Mouse (Mus musculus) liver, embryonic 14.5 days (tissue): Measurements from ENCODE around the gene Psip1. TPM values are rescaled to one million over a fixed set of nuclear protein-coding genes. Genes with fewer than 3 reads are reported as not detected.
A peak's percentile ranks its signal among the peaks of the same experiment; 100 is the strongest.

Experiments used
- ATAC-seq: fragments of 200-750 bp; cut with Nextera tagmentation; 2 replicates; pipeline ENCODE4 v1.8.0; 2017; ENCODE audit warnings: moderate number of reproducible peaks, mild to moderate bottlenecking, moderate library complexity; ENCODE audit not compliant: insufficient read depth
- DNase-seq, 3 experiments: peaks; one replicate each; pipeline ENCODE4 v3.0.0-alpha.2; 2012 to 2013; ENCODE audit warnings: low read depth in 3 of 3, low spot score in 3 of 3
- H3K27ac ChIP-seq: fragments of 300-500 bp; sonication (generic); 2 replicates; pipeline ENCODE4 v1.5.1; 2014; ENCODE audit warnings: moderate library complexity, mild to moderate bottlenecking, control low read depth, inconsistent platforms
- H3K27me3 ChIP-seq: fragments of 300-500 bp; sonication (generic); 2 replicates; pipeline ENCODE4 v1.6.1; 2014; ENCODE audit warnings: mild to moderate bottlenecking, low read length, moderate library complexity; ENCODE audit not compliant: control insufficient read depth, insufficient read depth
- H3K36me3 ChIP-seq: fragments of 300-500 bp; sonication (generic); replicated peaks from 2 replicates; pipeline ENCODE4 v1.6.1; 2014; ENCODE audit warnings: low read depth; ENCODE audit not compliant: control insufficient read depth, insufficient read depth
- H3K4me1 ChIP-seq, 2 experiments: fragments of 200-500 bp in 1 of 2; fragments of 300-500 bp in 1 of 2; sonication (generic) in 1 of 2; replicated peaks; 2 replicates each; pipeline ENCODE4 v1.6.1; 2012 to 2014; ENCODE audit warnings: antibody characterized with exemption in 1 of 2, inconsistent platforms in 1 of 2, low read length in 1 of 2; ENCODE audit not compliant: control insufficient read depth in 2 of 2, insufficient read depth in 2 of 2
- H3K4me2 ChIP-seq: fragments of 300-500 bp; sonication (generic); 2 replicates; pipeline ENCODE4 v1.6.1; 2014; ENCODE audit warnings: low read depth, mild to moderate bottlenecking, control low read depth, moderate library complexity
- H3K4me3 ChIP-seq, 2 experiments: fragments of 200-500 bp in 1 of 2; fragments of 300-500 bp in 1 of 2; sonication (generic) in 1 of 2; 2 replicates each; pipeline ENCODE4 v1.5.1; 2012 to 2014; ENCODE audit warnings: low read depth in 2 of 2, low read length in 2 of 2, mild to moderate bottlenecking in 2 of 2, control low read depth in 1 of 2, inconsistent platforms in 1 of 2, moderate library complexity in 1 of 2; ENCODE audit not compliant: insufficient read depth in 1 of 2
- H3K9ac ChIP-seq: fragments of 300-500 bp; sonication (generic); replicated peaks from 2 replicates; pipeline ENCODE4 v1.6.1; 2014; ENCODE audit warnings: mild to moderate bottlenecking, control low read depth, moderate library complexity
- H3K9me3 ChIP-seq: fragments of 300-500 bp; sonication (generic); 2 replicates; pipeline ENCODE4 v1.6.1; 2016; ENCODE audit warnings: low read length, mixed read lengths; ENCODE audit not compliant: control insufficient read depth
- CTCF ChIP-seq: IDR thresholded peaks from 2 replicates; pipeline ENCODE4 v1.5.1; 2016; ENCODE audit warnings: antibody characterized with exemption, low read depth, control low read depth
- EP300 ChIP-seq: IDR thresholded peaks from 2 replicates; pipeline ENCODE4 v1.6.1; 2016; ENCODE audit warnings: antibody characterized with exemption, low read depth
- WGBS: fragments of 180-500 bp; shearing (Covaris S2); extraction: QIAGEN DNeasy Blood & Tissue Kit; methylation state at CpG from one replicate; pipeline ENCODE4 v1.1.7; 2014; ENCODE audit not compliant: insufficient replicate concordance; 5-methylcytosine and 5-hydroxymethylcytosine counted together
- polyA plus RNA-seq, 2 experiments: library from polyadenylated mRNA; depleted of rRNA in 1 of 2; stranded (reverse) in 1 of 2; unstranded in 1 of 2; fragments of >200 nt; fragmentation: Nextera tagmentation in 1 of 2; extraction: Ambion mirVana in 1 of 2; gene quantifications; 2 replicates each; pipeline versions ENCODE4 v1.2.1 to v1.2.3; 2012 to 2014

The Psip1 gene
- polyA plus RNA-seq, 2 experiments = 41.4 to 54.7 TPM

DNA sequence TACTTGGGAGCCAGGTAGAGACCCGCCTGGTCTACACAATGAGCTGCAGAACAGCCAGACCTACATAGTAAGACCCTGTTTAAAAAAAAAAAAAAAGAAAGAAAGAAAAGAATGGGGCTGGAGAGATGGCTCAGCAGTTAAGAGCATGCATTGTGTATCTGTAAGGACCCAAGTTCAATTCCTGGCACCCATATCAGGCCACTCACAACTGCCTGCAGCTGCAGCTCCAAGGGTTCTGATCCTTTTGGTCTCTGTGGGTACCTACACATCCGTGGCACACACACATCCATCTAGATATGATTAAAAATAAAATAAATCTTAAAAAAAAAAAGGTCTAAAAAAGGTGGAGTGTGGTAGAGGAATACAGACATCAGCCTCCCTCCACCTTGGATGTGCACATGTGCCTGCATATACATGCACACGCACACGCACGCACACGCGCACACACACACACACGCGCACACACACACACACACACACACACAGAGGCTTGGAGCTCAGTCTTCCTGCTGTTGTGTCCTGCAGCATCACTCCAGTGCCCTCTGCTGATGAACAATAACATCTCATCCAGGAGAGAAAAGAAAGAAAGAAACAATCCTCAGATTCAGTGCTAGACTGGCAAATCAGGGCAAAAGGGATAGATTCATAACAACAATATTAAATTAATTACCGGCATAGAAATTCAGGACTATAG, 28.9 kb upstream of the Psip1 start:
- no peak overlapping the region for H3K4me2 ChIP-seq
- WGBS = 78% methylated on average over 10 of the region's 10 CpGs
- ATAC-seq (no peak), DNase-seq (no peak)
- no peaks in the 10 kb centered on the region for H3K27me3 ChIP-seq
- TF ChIP-seq EP300 = no peak
- TF ChIP-seq CTCF = peak; percentile 51
- no peak overlapping the region for H3K4me3 ChIP-seq
- no peaks in the 10 kb centered on the region for H3K36me3 ChIP-seq
- no peaks in the 10 kb centered on the region for H3K4me1 ChIP-seq
- H3K9me3 ChIP-seq = no peaks in the 10 kb centered on the region
- no peak overlapping the region for H3K27ac ChIP-seq
- H3K9ac ChIP-seq = no peak overlapping the region

DNA sequence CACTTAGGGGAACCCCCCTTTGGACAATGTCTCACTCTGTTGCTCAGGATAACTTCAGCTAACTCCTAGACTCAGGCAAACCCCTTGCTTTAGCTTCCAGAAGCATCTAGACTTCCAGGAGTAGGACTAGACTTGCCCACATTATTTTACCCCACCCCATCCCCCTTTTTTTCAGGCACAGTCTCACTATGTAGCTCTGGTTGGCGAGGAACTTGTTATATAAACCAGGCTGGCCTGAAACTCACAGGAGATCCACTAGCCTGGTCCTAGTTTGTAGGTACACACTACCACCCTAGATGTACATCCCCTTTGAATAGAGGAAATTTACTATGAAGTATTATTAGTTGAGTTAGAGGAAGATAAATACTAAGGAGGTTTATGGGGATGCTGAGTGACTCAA, 27.9 kb upstream of the Psip1 start:
- H3K4me3 ChIP-seq = no peak overlapping the region
- no peak overlapping the region for H3K4me2 ChIP-seq
- H3K27me3 ChIP-seq = no peaks in the 10 kb centered on the region
- H3K27ac ChIP-seq = no peak overlapping the region
- TF ChIP-seq CTCF = no peak
- no peak for TF ChIP-seq EP300
- WGBS = 58% methylated on average over 1 of the region's 1 CpGs
- no peaks in the 10 kb centered on the region for H3K36me3 ChIP-seq
- H3K9me3 ChIP-seq = no peaks in the 10 kb centered on the region
- no peak for DNase-seq
- H3K4me1 ChIP-seq = no peaks in the 10 kb centered on the region
- no peak overlapping the region for H3K9ac ChIP-seq
- no peak for ATAC-seq

DNA sequence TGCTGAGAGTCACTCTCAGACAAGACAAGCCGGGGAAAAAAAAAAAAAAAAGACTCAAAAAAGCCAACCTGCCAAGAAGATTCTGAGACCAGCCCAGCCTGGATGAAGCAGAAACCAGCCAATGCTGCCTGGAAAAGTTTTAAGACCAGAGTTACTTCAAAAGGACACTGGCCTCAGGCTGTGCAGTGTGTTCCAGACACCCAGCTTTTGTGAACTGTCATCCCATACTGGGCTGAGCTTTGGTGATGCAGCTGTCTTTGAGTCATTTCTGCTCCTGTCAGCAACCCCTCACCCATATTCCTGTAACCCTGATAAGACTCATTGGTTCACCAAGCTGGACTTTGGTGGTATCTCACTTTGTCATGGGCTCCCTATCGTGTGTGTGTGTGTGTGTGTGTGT, 26.4 kb upstream of the Psip1 start:
- Histone ChIP-seq H3K36me3 (no peaks in the 10 kb centered on the region), H3K9me3 (no peaks in the 10 kb centered on the region), H3K9ac (no peak overlapping the region), H3K27me3 (no peaks in the 10 kb centered on the region), H3K4me3 (no peak overlapping the region), H3K4me1 (no peaks in the 10 kb centered on the region), H3K27ac (no peak overlapping the region), H3K4me2 (no peak overlapping the region)
- ATAC-seq = no peak
- WGBS = 29% methylated on average over 2 of the region's 2 CpGs
- TF ChIP-seq CTCF (no peak), EP300 (no peak)
- DNase-seq = no peak

DNA sequence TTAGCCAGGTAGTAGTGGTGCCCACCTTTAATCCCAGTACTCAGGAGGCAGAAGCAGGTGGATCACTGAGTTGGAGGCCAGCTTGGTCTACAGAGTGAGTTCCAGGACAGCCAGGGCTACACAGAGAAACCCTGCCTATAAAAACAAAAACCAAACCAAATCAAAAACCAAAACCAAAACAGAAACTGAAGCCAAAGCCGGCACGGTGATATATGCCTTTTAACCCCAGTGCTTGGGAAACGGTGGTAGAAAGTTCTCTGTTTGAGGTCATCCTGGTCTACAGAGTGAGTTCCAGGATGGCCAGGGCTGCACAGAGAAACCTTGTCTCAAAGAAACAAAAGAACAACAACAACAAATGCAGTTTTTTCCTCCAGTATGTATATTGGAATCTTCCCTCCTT, 26.0 kb upstream of the Psip1 start:
- Histone ChIP-seq H3K4me3 (no peak overlapping the region), H3K9me3 (no peaks in the 10 kb centered on the region), H3K36me3 (no peaks in the 10 kb centered on the region), H3K4me1 (no peaks in the 10 kb centered on the region), H3K27ac (no peak overlapping the region), H3K27me3 (no peaks in the 10 kb centered on the region), H3K9ac (no peak overlapping the region), H3K4me2 (no peak overlapping the region)
- TF ChIP-seq EP300 (no peak), CTCF (no peak)
- no peak for ATAC-seq
- WGBS = 63% methylated on average over 3 of the region's 3 CpGs
- no peak for DNase-seq

DNA sequence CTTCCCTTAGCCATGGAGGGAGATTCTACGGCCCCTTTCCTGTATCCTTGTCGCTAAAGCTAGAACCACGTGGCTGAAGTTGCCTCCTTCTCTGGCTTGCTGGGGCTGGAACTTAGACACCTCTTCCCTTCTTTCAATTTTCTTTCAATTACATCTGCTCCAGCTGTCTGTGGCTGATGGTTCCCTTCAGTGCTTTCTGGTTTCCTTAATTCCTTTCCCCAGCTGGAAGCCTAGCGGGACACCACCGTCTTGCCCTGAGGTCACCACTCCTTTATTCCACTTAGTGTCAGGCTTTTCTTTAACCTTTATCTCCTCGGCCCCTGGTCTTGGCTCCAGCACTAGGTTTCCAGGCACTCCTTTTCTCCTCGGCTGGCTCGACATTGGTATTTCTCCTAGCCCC, 24.8 kb upstream of the Psip1 start:
- Histone ChIP-seq H3K27ac (no peak overlapping the region), H3K36me3 (no peaks in the 10 kb centered on the region), H3K4me3 (no peak overlapping the region), H3K4me2 (no peak overlapping the region), H3K9me3 (no peaks in the 10 kb centered on the region), H3K27me3 (no peaks in the 10 kb centered on the region), H3K9ac (no peak overlapping the region), H3K4me1 (no peaks in the 10 kb centered on the region)
- 69% methylated on average over 8 of the region's 8 CpGs for WGBS
- TF ChIP-seq EP300 (no peak), CTCF (no peak)
- no peak for DNase-seq
- ATAC-seq = no peak
